Mouse (Mus musculus) thymus, postnatal 25 days (tissue): ENCODE measurements around the gene Camta2.
A peak's percentile ranks its signal among the peaks of the same experiment; 100 is the strongest.

ENCODE experiments used
- DNase-seq: peaks from one replicate; pipeline ENCODE4 v3.0.0; 2022

Gene Camta2

GRCm38 (mm10) chr11:70646691-70647650 is 40.9 kb downstream of the Camta2 start, which contains the start of the genes Rnf167 and Slc25a11:
Gene Rnf167, plus strand, starts transcription at chr11:70647235.
Gene Slc25a11, minus strand, starts transcription at chr11:70647479.
- DNase-seq, result peak; percentile 97

DNA sequence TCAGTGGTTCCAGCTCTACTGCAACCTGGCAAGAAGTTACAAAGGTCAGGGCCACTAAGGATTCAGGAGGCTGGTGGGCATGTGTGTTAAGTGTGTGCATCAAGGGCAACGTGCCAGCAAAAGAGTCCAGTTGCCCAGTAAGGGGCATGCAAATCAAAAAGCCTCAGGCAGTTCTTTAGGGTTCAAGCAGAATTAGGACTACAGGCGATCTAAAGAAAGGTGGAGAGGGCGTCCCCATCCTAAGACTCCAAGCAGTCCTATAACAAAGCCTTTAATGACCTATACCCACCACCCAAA is 41.7 kb downstream of the Camta2 start:
- no peak for DNase-seq

- no peak for DNase-seq
Observed at GRCm38 (mm10) chr11:70645461-70646258, 42.2 kb downstream of the Camta2 start.

- DNase-seq, result no peak
Observed at GRCm38 (mm10) chr11:70644564-70645103, 43.3 kb downstream of the Camta2 start.

DNA sequence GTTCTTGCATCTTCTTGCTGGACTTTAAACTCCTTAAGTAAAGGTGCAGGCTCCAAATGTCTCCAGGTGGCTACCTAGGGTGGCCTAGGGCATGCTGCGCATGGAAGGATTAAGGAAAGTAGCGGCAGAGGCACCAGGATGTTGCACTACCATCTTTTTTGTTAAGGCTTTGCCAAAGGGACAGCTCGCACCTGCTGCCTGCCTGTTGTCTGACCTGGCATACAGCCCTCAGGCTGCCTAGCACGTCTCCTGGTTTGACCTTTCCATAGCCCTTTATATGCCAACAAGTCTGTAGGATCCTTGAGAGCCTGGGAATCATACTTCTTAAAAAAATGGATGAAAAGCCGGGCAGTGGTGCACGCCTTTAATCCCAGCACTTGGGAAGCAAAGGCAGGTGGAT is 44.9 kb downstream of the Camta2 start:
- no peak for DNase-seq

DNA sequence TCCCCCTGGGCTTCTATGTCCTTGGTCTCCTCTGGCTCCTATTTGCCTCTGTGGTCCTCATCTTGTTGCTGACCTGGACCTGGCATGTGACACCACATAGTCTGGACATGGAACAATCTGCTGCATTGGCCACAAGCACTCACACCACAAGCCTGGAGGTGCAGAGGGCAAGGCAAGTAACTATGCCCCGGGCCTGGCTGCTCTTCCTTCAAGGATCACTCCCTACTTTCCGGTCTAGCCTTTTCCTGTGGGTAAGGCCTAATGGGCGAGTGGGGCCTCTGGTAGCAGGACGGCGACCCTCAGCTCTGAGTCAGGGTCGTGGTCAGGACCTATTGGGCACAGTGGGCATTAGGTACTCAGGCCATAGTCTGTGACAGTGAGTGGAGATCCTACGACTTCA is 46.7 kb downstream of the Camta2 start:
- no peak for DNase-seq

DNA sequence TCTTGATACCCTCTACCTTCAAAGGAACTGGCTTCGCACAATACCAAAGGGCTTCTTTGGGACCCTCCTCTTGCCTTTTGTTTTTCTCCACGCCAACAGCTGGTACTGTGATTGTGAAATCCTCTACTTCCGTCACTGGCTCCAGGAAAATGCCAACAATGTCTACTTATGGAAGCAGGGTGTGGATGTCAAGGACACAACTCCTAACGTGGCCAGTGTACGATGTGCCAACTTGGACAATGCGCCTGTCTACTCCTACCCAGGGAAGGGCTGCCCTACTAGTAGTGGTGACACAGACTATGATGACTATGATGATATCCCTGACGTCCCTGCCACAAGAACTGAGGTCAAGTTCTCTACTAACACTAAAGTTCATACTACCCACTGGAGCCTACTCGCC is 47.9 kb downstream of the Camta2 start:
- no peak for DNase-seq

GRCm38 (mm10) chr11:70638714-70639278 is 49.1 kb downstream of the Camta2 start, which contains the start of gene Gp1ba:
Gene Gp1ba, plus strand, starts transcription at chr11:70639122.
- no peak for DNase-seq

DNA sequence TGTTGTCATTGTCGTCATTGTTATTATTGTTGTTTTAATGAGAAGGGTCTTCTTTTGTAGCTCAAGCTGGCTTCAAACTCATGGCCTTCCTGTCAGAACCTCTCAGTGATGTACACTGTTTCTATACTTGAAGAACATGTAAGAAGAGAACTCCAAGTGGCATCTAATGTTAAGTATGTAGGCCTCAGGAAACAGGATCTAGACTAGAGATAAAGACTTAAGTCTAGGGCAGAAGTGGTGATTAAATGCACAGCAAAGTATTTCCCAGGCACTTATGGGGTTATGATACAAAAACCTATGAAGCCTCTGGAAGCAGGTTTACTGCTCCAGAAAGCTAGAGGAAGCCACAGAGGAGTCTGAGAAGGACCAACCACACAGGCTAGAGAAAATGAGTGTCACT is 49.6 kb downstream of the Camta2 start:
- no peak for DNase-seq

- DNase-seq, result no peak
Observed at GRCm38 (mm10) chr11:70637764-70638163, 50.1 kb downstream of the Camta2 start.

DNA sequence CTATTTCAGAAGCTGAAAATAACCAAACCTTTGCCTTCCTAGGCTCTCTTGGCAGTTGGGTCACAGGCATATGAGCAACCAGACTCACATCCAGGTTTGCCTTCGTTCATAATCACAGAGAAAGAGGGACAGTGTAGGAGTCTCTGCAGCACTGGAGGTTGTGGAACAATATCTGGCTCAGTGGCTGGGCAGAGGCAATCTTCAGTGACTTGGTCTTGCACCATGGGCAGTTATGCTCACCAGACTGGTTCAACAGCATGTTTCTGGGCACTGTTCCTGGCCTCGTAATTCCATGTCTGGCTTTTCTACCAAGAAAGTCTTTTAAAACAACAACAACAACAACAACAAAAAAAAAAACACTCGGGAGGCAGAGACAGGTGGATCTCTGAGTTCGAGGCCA is 52.3 kb downstream of the Camta2 start:
- no peak for DNase-seq

GRCm38 (mm10) chr11:70630129-70630528 is 57.8 kb downstream of the Camta2 start:
- no peak for DNase-seq

GRCm38 (mm10) chr11:70629557-70629956 is 58.3 kb downstream of the Camta2 start:
- DNase-seq, result peak; percentile 43

DNA sequence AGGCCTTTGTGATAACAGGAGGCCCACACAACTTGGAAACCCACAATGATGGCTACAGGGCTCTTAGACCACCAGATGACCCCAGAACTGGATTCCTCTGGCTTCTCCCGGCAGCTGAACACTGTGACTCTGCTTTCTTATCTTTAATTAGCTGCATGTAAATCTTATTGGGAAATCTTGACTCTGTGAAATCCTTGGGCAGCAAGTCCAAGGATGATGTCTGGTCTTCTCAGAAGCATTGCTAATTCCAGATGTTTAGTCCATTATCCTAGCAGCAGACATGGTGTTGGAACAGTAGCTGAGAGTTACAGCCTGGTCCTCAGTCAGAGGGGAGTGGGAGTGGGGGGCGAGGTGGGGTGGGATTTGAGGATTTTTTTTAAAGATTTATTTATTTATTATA is 59.5 kb downstream of the Camta2 start:
- no peak for DNase-seq

- no peak for DNase-seq
Observed at GRCm38 (mm10) chr11:70626877-70627276, 61.0 kb downstream of the Camta2 start.

GRCm38 (mm10) chr11:70625473-70625872 is 62.4 kb downstream of the Camta2 start:
- DNase-seq, result peak; percentile 64

DNA sequence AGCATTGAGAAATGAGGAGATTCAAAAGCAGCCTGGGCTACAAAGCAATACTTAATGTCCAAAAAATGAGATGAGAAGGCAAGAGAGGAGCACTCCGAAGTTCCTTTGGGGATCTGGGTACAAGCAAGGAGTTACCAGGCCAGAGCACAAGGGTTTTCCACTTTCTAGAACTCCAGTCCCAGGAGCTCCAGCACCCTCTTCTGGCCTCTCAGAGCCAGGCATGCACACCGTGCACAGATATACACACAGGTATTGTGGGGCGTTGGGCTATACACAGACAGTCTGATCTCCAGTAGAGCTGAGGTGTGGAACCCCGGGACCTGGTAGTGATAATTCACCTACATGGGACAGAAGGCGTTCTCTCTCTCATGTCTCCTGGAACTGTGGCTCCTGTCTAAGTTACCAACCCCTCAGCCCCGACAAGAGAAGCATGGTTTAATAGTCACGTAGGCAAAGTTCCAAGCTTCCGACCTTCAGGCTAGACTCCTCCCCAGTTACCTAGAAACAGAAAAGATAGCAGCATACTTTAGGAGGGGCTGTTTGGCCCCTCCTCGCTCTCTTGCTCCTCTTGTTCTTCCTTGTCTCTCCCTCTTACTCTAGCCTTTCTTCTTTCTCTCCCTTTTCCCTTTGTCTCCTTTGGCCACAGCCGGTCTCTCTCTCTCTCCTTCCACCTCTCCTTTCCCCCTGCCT is 64.7 kb downstream of the Camta2 start:
- no peak for DNase-seq

DNA sequence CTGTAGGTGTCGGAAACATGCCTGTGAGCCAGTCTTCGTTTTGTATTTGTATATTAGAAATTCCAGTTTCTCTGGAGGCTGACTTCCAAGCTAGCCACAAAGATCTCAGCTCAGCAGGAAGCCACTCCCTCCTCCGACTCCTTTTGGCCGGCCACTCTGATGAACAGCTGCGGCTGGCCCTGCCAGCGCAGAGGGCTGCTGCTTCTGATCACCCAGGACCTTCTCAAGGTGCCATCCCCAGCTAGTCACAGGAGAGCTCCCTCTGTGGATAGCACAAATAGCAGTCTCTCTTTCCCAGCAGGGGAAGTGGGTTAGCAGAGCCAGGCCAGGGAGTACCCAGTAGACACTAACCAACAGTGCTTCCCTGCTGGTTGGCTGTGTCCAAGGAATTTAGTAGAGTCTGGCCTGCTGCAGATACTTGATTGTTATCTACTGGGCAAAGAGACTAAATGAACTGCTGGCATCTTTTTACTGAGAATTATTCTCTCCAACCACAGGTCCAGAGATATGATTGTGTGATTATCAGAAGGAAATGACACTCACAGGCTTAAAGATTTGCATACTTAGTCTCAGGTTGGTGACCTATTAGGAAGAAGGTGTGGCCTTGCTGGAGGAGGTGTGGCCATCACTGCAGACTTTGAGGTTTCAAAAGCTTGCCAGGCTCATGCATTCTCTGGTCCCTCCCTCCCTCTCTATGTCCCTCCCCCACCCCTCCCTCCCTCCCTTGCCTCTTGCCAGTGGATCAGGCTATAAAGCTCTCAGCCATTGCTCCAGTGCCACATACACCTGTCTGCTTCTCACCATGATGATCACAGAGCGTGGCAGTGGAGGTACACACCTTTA is 65.7 kb downstream of the Camta2 start:
- DNase-seq, result no peak
